Mouse (Mus musculus) left cerebral cortex, adult 11 months (tissue): ENCODE measurements around the gene Mt3.

Experiments used
- DNase-seq: peaks from one replicate; pipeline ENCODE4 v3.0.0; 2022; ENCODE audit warnings: low spot score

Gene Mt3

DNA sequence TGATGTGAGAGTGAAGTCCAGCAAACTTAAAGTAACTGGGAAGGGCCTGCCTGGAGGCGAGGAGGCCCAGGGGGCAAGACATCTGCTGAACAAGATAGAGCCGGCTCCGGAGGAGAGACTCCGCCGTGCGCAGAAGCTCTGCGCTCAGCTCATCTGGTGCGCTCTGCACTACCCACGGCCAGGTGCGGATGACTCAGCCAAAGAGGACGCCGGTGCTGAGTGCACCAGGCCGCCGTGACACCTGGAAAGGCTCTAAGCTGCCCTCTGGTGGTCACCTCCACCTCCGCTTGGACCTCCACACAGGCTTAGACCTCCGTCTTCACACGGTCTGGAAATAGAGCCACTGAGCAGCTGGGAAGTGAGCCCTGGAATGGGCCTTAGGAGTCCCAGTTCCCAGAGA is 34.1 kb downstream of the Mt3 start:
- no peak for DNase-seq

DNA sequence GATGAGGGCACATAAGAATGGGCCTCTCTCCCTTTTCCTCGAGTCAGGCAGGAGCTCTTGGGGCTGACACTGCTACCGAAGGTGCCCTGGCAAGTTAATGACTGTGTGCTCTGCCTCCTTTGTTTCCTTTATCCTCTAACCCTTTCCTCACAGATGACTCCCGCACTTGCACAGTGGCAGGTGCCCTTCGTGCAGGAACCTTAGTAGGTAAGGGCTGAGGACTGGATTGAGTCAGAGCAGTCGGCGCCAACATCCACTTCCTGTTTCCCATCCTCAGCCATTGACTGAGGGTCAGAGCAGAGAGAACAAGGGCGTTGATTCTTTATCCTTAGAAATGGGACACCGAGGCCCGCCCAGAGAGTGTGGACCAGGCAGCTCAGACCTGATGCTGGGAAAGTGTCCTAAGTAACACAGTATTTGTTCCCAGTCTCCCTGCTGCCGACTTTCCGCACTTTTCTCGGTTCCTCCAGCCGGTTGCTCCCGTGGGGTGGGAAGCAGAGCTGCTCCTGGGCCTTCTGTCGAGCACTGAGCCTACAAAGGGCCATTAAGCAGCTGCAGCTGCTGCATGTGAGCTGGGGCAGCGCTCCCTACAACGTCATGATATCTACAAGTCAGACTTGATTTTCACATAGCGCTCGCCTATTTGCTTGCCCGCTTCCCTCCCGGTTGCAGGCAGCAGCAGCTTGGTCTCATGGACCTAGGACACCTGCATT is 35.0 kb downstream of the Mt3 start:
- DNase-seq, result no peak

DNA sequence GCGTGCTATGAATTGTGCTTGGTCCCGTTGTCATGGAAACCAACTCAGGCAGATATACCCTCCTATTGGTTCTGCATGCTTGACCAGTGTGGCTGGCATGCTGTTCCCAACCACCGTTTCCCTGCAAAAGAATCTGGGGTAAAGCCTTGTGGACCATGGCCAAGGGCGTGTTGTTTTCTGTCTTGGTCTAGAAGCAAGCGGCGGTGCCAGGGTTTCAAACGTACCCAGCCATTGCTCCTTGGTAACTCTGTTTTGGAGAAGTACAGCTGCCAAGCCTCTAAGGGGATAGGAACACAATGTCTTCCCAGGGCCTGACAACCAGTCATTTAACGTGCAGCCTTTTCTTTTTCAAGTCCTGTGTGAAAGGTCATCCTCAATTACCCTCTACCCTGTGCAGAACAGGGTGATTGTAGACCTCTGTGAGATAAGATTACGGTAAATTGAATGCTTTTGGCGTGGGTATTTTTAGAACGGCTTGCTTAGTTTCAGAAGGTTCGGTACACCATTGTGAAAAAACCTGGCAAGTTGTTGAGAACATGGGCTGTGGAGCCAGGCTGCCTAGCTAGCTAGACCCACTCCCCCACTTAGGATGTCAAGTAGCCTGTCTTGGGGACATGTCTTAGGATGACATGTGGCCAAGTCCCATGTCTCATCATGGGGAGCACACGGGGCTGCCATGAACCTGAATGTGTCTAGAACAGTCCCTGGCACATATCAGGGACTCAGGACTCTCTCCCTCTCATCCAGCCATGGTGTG is 37.0 kb downstream of the Mt3 start:
- no peak for DNase-seq

- no peak for DNase-seq
These were observed 38.8 kb downstream of the Mt3 start for GRCm38 (mm10) chr8:94191101-94191691.

DNA sequence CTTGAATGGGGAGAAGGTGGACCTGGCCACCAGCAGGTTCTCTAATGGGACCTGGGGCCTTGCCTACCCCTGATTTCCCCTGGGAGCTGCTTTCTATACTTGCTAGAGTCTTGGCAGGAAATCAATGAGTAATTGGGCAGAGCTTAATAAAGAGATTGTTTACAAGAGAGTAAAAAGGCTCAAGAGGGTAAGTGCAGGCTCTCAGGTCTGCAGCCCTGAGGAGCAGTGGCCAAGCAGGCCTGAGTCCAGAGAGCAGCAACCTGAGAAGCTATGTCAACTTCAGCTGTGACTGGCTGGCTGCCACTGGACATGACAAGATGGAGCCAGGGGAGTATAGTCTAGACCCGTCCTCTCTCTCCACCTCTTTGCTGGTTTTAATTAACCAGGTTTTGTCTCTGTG is 40.5 kb downstream of the Mt3 start:
- DNase-seq, result no peak

- DNase-seq, result no peak
These were observed 42.3 kb downstream of the Mt3 start for GRCm38 (mm10) chr8:94194591-94195223.

DNA sequence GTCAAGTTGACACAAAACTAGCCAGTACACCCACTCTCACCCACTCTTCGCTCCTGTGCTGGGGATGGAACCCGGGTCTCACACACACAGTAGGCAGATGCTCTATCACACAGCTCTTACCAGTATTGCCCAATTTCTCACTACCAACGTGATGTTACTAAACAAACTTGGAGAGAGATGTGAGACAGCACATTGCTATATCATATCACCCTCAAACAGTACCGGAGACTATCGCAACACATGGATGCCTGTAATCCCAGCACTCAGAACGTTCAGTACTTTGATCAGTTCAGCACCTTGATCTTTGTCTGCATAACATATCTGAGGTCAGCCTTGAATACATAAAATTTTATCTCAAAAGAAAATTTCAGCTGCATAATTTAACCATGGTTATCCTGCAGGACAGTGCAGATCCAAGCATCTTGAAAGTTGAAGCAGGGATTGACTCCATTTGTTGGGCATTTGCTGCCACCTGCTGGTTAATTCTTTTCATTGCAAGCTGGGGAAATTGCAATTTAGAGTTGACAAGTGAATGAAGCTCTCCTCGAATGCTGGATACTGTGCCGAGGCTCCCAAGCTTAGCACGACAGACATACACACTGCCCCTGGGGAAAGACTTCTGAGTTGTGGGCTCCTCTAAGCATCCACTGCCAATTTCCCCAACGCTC is 46.9 kb downstream of the Mt3 start:
- DNase-seq, result no peak
